In genomic region chr3:154046876-154047275, GRCm38 (mm10) we compare ENCODE assay signal across 18 mouse cellular contexts.
"Had no signal": no experiment of that assay in that cellular context is flagged by ENCODE, and none has a peak within 500 bp of the region (broad histone marks: within the 10 kb centered on the region; RNA-seq: fewer than 3 reads in every experiment).

No protein-coding gene starts in this region.

- H3K9ac ChIP-seq: lung, embryonic 14.5 days; midbrain, embryonic 12.5 days; neural tube, embryonic 13.5 days; neural tube, embryonic 15.5 days had no signal

- H3K27ac ChIP-seq: midbrain, embryonic 10.5 days; midbrain, embryonic 12.5 days; neural tube, embryonic 13.5 days; neural tube, embryonic 15.5 days had no signal

- ATAC-seq: midbrain, embryonic 16.5 days had no signal

- H3K27me3 ChIP-seq: midbrain, embryonic 12.5 days; neural tube, embryonic 13.5 days; neural tube, embryonic 15.5 days had no signal

- H3K9me3 ChIP-seq: midbrain, embryonic 10.5 days; midbrain, embryonic 12.5 days; neural tube, embryonic 13.5 days; neural tube, embryonic 15.5 days had no signal

- H3K36me3 ChIP-seq: midbrain, embryonic 10.5 days; midbrain, embryonic 12.5 days; neural tube, embryonic 13.5 days; neural tube, embryonic 15.5 days had no signal

- H3K4me2 ChIP-seq: lung, embryonic 14.5 days; midbrain, embryonic 12.5 days; neural tube, embryonic 13.5 days; neural tube, embryonic 15.5 days had no signal

- DNase-seq: lung, embryonic 14.5 days; lung, postnatal 10 days; lung, postnatal 4 days; midbrain, embryonic 14.5 days; retina, postnatal 1 day; right cerebral cortex, adult 18-20 months; right cerebral cortex, postnatal 25 days; right cerebral cortex, postnatal 4 days; spleen, adult 18-20 months; thymus, adult 18-20 months; thymus, postnatal 14 days; thymus, postnatal 36 days had no signal

- H3K4me1 ChIP-seq: midbrain, embryonic 10.5 days; neural tube, embryonic 13.5 days; neural tube, embryonic 15.5 days had no signal

- H3K4me3 ChIP-seq: midbrain, embryonic 10.5 days; midbrain, embryonic 12.5 days; myocyte; neural tube, embryonic 13.5 days; neural tube, embryonic 15.5 days had no signal
